Comparison of ENCODE assay signal across 33 mouse cellular contexts in the genomic region with DNA sequence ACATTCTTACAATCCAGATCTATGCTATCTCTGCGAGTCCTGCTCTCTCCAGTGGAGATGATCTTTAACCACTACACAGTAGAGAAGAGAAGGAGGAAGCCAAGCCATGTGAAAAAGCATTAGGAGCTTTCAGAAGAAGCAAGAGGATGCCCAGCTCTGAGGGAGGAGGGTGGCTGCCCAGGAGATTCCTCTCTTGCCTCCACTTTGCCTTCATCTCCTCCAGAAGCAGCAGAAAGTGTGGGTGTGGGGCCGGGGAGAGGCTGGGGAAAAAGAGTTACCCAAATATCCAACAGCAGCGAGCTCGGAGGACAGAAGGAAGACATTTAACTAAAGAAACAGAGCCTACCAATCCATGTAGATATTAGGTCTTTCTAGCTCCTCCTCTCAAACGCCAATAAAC.
"Had no signal": no experiment of that assay in that cellular context is flagged by ENCODE, and none has a peak within 500 bp of the region (broad histone marks: within the 10 kb centered on the region; RNA-seq: fewer than 3 reads in every experiment).

No protein-coding gene starts in this region.

- H3K27ac ChIP-seq: heart, embryonic 10.5 days; heart, embryonic 13.5 days; heart, embryonic 15.5 days; hindbrain, embryonic 10.5 days; hindbrain, embryonic 12.5 days; hindbrain, embryonic 13.5 days; hindbrain, embryonic 14.5 days; hindbrain, embryonic 15.5 days; hindbrain, postnatal 0 days; intestine, embryonic 15.5 days; kidney, embryonic 15.5 days; kidney, postnatal 0 days had no signal

- H3K9me3 ChIP-seq: heart, embryonic 10.5 days; heart, embryonic 13.5 days; heart, embryonic 15.5 days; hindbrain, embryonic 10.5 days; hindbrain, embryonic 12.5 days; hindbrain, embryonic 13.5 days; hindbrain, embryonic 15.5 days; intestine, embryonic 15.5 days; kidney, embryonic 15.5 days had no signal

- H3K4me3 ChIP-seq: heart, embryonic 10.5 days; heart, embryonic 13.5 days; heart, embryonic 15.5 days; hindbrain, embryonic 10.5 days; hindbrain, embryonic 12.5 days; hindbrain, embryonic 13.5 days; hindbrain, embryonic 15.5 days; intestine, embryonic 15.5 days; kidney, embryonic 15.5 days; layer of hippocampus, adult 2 months had no signal

- H3K36me3 ChIP-seq: heart, embryonic 10.5 days; heart, embryonic 13.5 days; heart, embryonic 15.5 days; hindbrain, embryonic 10.5 days; hindbrain, embryonic 12.5 days; hindbrain, embryonic 13.5 days; hindbrain, embryonic 15.5 days; intestine, embryonic 15.5 days; kidney, embryonic 15.5 days had no signal

- H3K4me1 ChIP-seq: hindbrain, embryonic 10.5 days; hindbrain, embryonic 12.5 days; hindbrain, embryonic 13.5 days; hindbrain, embryonic 15.5 days; intestine, embryonic 15.5 days; kidney, embryonic 15.5 days had no signal

- H3K4me2 ChIP-seq: heart, embryonic 11.5 days; heart, embryonic 13.5 days; heart, embryonic 15.5 days; hindbrain, embryonic 12.5 days; hindbrain, embryonic 13.5 days; hindbrain, embryonic 14.5 days; hindbrain, embryonic 15.5 days; intestine, embryonic 15.5 days; kidney, embryonic 15.5 days had no signal

- DNase-seq: heart, postnatal 10 days; heart, postnatal 14 days; heart, postnatal 36 days; heart, postnatal 4 days; kidney, adult 11 months; kidney, adult 18-20 months; kidney, adult 2 months; kidney, adult 8-10 months; kidney, adult 9 months; kidney, postnatal 10 days; kidney, postnatal 14 days; kidney, postnatal 36 days; kidney, postnatal 4 days; layer of hippocampus, adult 9-11 months; layer of hippocampus, postnatal 36 days had no signal

- ATAC-seq: hindbrain, embryonic 16.5 days; hindbrain, postnatal 0 days; inflammation-experienced regulatory T-cells, adult 6 months; intestine, embryonic 15.5 days; intestine, embryonic 16.5 days; intestine, postnatal 0 days had no signal

- H3K27me3 ChIP-seq: heart, embryonic 13.5 days; heart, embryonic 15.5 days; hindbrain, embryonic 12.5 days; hindbrain, embryonic 13.5 days; hindbrain, embryonic 15.5 days; intestine, embryonic 15.5 days; kidney, embryonic 15.5 days had no signal

- H3K9ac ChIP-seq: heart, embryonic 13.5 days; heart, embryonic 15.5 days; hindbrain, embryonic 12.5 days; hindbrain, embryonic 13.5 days; hindbrain, embryonic 14.5 days; hindbrain, embryonic 15.5 days; intestine, embryonic 15.5 days; kidney, embryonic 15.5 days had no signal
